Mouse (Mus musculus) activated CD4-positive, CD25-positive, alpha-beta regulatory T cell, adult 4 months (primary cell): ENCODE measurements around the gene Il13. TPM values are rescaled to one million over a fixed set of nuclear protein-coding genes. Genes with fewer than 3 reads are reported as not detected.
A peak's percentile ranks its signal among the peaks of the same experiment; 100 is the strongest.

ENCODE experiments used
- ATAC-seq: one replicate; pipeline ENCODE4 v1.8.0; 2017
- polyA plus RNA-seq, 2 experiments: library from polyadenylated mRNA; unstranded; fragments of 100-300 nt; shearing (Covaris generic); gene quantifications; one replicate each; pipeline ENCODE4 v1.2.1; 2017

The Il13 gene
- polyA plus RNA-seq: not detected

DNA sequence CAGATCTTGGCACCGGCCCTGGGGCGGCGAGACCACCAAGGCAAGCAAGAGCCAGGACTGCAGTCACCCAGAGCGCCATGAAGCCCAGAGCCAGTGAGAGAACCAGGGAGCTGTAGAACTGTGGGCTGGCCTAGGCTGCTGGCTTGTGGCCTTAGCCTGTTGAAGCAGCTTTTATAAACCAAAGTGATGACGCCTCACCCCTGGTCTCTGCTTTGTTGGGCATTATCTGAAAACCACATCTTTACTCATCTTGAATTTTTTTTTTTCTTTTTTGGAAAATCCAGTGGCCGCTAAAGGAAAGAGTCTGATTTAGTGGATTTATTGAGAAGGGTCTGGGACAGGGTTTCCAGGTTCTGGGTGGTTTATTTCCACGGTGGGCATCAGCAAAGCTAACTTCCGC is at the start of gene Il13:
Gene Il13 (minus strand): TSS at position 147 of the 400 bp plus-strand sequence.
- no peak for ATAC-seq

DNA sequence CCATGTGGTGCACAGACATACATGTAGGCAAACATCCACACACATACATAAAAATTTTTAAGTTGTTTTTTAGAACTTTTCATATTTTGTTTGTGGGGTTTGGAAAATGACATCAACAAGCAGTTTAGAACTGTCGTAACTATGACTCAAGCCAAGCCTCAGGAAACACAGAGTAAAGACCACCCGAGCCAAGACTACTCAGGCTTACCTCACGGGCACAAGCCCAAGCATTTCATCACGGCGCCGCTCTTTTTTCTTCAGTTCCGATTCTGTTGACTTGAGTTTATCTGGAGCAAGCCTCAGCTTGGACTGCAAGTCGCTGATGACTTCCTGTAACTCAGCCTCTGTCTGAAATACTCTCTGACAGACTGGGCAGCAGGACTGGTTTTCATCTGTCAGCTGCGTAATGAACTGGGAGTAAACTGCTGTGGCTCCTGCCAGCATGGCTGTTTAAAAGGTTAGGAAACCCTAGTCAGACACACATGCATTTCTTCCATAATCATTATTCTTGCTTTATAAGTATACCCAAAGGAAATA is 48.6 kb upstream of the Il13 start:
- no peak for ATAC-seq

DNA sequence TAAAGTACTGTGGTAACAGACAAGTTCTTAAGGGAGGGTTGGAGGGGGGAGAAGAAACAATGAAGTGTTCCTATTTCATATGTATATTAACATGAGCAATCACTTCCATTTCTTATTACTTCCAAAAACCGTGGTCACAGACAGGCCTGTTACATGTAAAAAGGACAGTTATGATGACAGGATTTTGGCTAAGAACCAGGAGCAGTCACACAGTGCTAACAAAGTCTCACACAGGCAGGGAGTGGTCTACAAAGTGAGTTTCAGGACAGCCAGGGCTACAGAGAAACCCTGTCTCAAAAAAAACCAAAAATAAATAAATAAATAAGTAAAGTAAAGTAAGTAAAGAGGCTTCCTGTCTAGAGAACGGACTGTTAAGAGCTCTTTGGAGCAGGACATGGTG is 47.7 kb upstream of the Il13 start:
- ATAC-seq: no peak

DNA sequence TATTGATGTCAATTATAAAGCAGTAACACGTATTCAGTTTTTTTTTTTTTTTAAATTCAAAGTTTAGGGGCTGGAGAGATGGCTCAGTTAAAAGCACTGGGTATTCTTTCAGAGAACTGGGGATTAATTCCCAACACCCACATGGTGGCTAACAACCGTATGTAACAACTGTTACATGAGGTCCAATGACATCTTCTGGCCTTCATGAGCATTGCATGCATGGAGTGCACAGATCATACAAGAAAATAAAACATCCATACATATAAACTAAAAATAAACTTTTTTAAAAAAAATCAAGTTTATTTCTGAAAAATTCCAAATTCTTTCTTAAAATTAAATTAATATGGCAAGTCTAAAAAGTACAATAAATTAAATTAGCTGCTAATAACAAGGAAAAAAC is 47.2 kb upstream of the Il13 start:
- no peak for ATAC-seq

DNA sequence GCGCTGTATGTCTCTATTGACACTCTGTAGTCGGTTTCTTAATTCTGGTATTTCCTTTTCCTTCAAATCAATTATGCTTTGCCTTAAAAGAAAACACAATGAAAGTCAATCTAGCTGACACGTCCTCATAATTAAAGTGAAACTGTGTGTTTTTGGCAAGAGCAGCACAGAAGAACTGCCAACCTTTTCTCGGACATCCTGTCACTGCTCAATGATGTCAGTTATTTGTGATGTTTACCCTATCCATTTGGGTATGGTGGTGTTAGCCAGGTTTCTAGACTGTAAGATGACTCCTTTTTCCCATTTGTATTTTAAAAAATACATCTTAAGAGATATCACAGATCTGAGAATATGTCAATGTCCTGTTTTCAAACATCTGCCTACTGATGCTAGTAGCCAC is 45.6 kb upstream of the Il13 start:
- no peak for ATAC-seq

DNA sequence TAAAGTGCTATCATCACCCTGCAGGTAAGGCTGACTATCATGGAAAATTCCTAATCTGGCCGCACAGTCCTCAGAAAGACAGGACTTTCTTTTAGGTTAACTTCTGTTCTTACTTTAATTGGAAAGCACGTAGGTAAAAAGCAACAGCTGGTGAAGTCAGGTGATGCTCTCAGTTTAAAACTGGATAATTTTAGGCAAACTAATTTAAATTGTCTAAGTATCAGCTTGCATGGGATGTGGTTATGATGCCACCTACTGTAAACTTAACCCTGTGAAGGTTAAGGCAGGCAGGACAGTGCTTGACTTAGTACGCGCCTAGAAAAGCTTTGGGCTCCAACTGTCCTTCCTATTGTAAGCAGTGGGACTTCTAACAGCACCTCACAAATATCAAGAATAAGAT is 36.9 kb upstream of the Il13 start:
- no peak for ATAC-seq

DNA sequence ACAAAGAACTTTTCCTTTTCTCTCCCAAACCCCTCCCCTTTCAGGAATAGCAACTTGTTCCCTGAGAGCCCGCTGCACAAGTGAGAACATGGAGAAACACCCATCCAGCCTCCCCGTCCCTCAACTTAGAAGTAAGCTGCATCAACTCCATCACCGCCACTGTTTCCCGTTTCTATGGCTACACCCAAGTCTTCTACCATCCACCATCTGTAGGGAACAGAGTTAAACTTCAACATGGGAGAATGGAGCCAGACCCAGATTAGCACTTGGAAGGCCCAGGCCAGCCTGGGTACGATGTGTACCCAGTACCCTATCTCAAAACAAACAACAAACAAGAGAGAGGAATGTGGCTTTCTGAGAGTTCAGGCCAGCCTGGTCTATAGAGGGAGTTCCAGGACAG is 29.6 kb upstream of the Il13 start:
- no peak for ATAC-seq

DNA sequence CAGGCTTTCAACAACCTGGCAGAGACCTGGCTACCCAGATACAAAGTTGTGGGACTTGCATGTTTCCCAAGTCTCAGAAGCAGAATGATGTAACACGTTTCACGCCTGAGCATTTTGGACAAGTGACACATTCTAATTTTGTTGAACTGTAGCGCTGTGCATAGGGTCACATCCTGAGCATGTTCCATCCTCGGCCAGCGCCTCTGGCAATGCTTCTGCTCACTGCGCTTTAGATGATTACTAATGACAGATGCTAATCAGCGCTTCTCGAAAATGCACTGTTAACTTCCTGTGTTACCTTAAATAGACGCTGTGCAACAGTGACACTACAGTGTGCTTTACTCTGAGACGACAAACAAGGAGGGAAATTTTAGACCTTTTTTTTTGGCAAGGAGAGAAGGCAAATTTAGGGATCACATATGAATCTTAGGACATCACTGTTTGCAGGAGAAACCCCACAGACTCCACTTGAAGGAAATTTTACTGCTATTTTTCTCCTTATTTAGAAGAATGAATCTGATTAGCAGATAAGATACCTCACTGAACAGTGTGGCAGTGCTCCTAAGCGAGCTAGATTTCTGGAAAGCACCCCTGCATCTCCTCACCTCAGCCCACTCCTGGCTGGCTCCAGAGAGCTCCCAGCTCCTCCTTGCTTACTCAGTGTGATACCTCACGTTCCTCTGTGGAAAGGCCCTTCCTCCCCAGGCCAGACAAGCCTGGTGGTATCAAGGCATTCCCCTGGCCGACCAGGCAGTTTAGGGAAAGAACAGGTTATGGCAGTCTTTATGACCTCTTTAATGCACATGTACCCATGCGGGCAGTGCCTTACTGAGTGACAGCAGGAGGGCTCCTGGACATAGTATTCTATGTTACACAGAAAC is 28.5 kb upstream of the Il13 start:
- peak; percentile 66 for ATAC-seq

DNA sequence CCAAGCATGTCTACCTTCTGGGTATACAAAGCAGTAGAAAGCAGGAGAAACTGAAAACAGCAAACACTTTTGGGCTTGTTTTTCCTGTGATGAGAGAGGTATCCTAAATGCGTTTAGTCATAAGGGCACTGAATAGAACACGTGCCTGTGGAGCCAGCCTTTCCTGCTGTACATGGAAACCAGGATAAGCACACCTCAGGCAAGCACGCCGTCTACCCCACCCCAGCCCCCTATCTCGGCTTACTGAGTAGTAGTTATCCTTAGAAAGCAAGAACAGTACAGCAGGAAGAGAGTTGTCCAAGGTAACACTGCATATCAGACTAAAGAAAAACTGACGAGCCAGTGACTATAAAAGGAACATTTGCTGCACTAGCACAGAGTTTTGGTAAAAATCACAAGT is 23.3 kb upstream of the Il13 start:
- no peak for ATAC-seq

DNA sequence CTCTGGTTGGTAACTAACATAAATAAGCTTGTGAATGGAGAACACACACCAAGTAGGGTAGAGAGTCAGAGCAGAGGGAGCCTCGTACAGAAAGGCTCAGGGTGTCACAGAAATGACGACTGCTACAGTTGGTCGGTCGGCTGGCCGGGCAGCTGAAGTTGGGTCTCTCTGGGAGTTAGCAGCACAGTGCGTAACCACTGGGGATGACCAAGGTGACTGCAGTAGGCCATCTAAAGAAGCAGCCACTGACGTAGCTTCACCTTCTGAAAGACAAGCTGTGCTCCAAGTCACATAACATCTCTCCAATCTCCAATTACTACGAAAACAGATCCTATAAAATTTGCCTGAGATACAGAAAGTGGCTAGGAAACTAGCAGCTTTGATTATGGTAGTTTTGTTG is 22.9 kb upstream of the Il13 start:
- ATAC-seq: no peak

DNA sequence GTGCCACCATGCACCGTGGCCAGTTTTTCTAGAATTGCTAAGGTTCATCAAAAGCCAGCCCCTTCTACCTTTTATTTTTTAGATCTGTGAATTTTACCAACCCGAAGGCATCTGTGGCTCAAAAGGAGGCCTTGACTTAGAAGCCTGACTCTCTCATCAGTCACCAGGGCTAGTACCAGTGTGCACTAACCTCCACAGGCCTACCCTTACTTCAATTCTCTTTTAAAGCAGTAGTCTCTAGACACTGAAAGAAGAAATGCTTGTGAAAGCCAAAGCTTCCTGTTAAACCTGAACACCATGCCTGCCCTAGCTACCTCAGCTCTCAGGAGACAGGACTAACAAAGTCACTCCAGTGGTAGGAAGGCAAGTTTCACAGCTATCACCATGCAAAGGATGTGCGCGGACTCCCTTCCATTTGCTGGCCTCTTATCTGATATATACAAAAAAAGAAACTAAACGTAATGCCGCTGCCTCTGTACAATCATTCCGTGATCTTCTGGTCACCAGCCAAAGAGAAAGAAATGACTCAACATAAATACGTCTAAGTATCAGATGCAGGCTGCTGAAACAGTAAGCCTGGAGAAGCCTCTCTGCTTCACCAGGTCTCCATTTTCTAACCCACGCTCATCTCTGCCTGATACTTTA is 22.2 kb upstream of the Il13 start:
- peak; percentile 74 for ATAC-seq

DNA sequence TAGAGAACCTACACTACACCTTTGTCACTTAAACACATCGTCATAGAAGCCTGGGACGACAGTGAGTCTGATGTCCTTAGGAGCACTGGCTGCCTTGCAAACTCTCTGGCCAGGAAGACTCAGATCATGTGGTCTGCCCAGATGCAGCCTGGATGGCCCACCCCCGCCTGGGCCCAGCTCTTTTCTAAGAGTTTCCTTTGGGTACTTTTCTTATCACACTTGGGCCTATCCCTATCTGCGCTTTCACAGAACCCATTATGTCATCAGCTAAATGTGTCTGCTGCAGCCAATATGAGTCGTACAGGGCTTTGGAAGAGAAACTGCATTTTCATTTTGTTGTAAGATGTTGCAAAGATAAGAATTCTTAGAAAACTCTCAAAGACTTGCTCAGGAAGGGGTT is 20.5 kb upstream of the Il13 start:
- ATAC-seq: no peak

DNA sequence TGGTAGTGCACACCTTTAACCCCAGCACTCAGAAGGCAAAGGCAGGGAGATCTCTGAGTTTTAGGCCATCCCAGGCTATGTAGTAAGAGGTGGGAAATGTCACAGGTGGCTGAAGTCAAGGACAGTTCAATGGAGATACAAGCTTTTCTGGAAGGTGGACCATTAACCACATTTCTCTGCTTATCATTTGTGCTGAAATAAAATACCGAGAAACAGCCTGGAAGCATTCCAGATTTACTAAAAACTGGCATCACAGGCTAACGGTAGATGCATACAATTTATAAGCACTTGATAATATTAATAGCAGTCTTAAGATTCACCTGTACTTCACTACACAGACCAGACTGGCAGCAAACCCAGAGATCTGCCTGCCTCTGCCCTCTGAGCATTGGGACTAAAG is 17.9 kb upstream of the Il13 start:
- no peak for ATAC-seq

DNA sequence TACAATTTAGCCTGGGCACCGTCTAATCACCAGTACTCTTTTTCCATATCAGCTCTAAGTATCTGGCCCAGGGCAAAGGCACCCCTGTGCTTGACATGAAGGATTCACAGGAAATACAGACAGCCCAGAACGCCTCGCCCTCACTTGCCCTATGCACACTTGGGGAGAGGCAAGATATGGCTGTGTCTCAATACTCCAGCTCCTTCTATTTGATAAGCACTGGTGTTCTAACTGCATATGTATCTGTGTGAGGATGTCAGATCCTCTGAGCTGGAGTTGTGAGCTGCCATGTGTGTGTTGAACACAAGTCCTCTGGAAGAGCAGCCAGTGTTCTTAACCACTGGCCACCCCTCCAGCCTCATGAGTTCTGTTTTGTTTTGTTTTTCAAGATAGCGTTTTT is 16.9 kb upstream of the Il13 start:
- no peak for ATAC-seq

DNA sequence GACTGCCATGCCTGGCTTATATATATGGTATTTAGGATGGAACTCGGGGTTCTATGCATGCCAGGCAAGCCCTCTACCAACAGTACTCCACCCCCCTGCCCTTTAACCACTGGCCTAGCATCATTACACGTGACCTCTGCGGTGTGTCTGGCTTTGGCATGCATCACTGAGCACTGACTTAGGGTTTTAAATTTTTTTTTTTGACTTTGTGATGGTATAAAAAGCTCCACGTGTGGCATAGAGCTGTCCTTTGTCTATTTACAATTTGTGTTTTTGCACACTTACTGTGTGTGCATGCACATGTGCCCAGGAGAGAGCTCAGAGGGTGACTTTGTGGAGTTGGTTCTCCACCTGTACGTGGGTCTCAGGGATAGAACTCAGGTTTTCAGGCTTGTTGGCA is 9.5 kb upstream of the Il13 start:
- ATAC-seq: no peak

DNA sequence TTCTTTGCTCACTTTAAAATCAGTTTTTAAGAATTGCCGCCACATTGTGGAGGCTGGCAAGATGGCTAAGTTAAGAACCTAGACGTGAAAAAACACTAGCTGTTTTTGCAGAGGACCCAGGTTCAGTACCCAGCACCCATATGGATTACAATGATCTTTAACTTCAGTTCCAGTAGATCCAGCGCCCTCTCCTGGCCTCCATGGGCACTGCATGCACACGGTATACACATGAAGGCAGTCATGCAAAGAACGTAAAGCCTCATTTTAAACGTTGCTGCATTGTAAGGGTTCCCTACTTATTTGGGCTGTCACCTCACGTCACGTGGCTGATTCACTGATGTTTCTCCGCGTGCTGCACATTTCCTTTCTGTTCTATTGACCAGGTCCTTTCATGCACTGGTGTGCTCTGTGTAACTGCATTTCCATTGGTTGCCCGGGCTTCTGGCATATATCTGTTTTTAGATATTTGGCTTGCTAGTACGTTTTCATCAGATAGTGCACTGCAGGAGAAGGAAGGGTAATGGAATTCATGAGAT is 8.3 kb upstream of the Il13 start:
- ATAC-seq: no peak

DNA sequence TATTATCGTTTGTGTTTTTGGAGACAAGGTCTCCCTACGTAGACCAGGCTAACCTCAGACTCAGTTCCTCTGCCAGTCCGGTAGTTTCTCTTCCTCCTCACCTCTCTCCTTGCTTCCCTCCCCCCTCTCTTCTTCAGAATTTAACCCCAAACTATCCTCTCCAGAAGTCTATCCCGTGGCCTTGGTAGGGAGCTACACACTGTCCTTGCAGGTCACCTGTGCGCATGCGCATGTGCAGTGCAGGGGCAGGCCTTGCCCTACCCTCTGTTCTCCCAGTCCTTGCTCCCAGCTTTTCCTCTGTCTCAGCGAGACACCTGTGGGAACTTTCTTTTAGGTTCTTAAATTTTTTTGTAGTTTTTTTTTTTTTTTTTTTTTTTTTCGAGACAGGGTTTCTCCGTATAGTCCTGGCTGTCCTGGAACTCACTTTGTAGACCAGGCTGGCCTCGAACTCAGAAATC is 3.3 kb upstream of the Il13 start:
- no peak for ATAC-seq

DNA sequence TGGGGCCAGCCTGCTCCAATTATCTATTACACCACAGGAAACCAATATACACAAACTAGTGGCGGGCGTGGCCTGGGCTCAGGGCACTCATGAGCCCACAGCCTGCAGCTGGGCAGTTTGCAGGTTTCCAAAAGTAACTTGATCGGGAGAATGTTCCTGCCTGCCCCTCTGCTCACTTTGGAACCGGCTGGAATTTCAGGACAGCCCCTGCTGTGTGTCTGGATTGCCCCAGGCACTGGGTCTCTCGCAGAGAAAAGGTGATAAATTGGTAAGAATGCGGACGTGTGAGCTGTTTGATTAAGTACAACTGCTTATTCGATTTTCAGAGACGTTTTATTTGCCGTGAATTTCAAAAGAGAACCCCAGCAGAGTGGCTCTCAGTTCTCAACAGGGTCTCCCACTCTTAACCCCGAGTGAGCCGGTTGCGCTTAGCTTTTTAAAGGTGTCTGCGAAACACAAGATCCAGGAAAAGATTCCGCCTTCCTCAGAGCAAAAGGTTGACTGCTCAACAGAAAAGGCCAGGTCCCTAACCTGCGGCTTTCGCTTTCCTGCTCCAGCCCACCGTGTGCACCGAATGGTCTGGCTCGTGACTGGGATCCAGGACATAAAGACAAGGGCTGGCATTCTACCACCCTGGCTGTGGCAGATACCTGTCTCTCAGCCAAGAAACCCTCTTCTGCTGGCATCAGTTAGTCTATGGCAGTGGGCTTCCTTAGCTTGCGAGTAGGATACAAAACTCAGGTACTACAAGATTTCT is 2.7 kb upstream of the Il13 start:
- no peak for ATAC-seq

DNA sequence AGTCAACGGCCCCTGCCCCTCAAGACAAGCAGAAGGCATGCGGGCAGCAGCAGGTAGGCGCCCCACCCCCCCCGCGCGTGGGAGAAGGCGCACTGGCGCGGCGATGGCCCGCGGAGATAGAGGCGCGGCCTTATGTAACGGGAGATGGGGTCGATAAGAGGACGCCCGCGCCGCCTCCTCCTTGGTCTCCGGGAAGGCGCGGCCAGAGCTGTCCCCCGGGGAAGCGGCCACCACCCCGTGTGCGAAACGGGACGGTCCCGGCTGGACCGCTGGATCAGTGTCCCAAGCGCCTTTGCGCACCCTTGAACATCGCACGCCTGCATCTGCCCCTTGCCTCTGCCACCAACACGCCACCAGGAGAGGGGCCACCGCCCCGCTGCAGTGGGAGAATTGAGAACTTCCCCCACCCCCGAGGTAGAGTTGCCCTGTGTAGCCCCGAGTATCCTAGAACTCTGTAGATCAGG is 1.7 kb upstream of the Il13 start:
- no peak for ATAC-seq

DNA sequence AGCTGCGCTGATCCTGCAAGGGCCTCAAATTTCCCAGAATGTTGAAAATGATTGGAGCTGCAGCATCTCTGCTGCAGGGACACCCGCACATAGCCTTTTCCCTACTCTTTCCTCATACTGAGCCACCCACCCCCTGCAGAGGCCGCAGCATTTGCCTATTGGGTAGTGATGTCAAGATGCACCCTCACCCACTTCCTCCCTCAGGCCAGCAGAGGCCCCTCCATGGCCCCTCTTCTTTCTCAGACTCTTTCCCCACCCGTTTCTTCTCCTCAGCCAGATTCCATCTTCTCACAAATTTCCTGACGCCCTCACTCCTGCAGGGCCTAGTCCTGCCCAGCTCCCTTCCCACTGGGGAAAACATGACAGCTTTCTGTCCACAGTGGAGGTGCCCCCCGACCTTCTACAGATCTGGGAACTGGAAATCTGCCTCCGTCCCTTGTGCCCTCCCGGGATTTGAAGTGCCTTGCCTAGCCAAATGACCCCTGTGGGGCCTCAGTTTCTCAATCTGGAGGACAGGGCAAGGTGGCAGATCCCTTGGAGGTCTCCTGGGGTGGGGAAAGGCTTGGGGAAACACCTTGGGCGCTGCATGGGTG is 1.2 kb upstream of the Il13 start:
- no peak for ATAC-seq

DNA sequence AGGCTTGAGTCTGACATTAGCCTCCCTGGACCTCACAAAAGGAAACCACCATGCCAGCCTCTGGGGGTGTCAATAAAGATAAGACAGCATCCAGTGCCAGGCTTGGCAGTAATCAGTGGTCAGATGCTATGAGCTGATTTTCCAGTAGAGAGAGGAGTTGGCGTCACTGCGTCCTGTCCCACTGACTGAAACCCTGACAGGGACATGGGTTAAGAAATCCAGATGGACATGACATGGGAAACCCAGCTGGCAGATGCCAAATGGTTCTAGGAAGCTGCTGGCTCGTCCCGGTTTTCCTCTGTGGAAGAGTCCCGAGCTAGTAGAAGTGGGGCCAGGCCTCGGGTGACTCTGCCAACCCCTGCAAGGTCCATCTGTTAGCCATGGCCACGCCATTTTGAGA is 858 bp downstream of the Il13 start:
- ATAC-seq: no peak

DNA sequence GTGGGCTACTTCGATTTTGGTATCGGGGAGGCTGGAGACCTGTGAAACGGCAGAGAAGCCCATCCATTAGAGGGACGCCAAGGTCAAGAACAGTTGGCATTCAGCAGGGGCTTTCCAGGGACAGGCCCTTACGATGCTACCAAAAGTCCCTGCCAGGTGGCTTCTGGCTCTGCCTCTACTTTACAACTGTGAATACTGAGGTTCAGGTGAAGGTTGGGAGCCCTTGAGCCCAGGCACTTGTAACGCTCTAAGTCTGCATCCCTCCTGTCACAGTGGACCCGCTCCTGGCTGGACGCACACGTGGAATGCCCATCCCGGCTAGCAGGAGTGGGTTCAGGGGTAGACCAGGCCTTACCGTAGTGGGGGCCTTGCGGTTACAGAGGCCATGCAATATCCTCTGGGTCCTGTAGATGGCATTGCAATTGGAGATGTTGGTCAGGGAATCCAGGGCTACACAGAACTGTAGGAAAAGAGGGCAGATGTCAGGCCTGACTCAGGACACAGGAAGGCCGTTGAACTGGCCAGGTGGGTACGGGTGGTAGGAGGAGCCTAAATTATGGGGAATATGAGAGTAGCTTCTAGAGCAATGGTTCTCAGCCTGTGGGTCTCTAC is 2.3 kb downstream of the Il13 start:
- no peak for ATAC-seq
